10 mouse cellular contexts compared by ENCODE assay signal in genomic region chr4:155780895-155781294, GRCm38 (mm10). TPM values are rescaled to one million over a fixed set of nuclear protein-coding genes. Genes with fewer than 3 reads are reported as not detected.
DNase-seq lines count a peak whose midpoint lies in the region; ATAC-seq and TF ChIP-seq lines count a peak whose summit lies in the region.
"Had no signal": no experiment of that assay in that cellular context is flagged by ENCODE, and none has a peak within 500 bp of the region (broad histone marks: within the 10 kb centered on the region; RNA-seq: fewer than 3 reads in every experiment).

No protein-coding gene starts in this region.

- no peak for TF ChIP-seq POLR2A in thymus, adult 2 months (IDR thresholded peaks at IDR 0.05; ENCODE audit: control insufficient read depth, extremely low read depth, insufficient read depth, low read length, poor library complexity)

- no peaks in the 10 kb centered on the region for H3K4me1 ChIP-seq in limb, embryonic 11.5 days (ENCODE audit: control insufficient read depth, insufficient read depth, low read length)
- H3K4me1 ChIP-seq in limb, embryonic 10.5 days: peaks cover 36% of the 10 kb centered on the region
- peaks cover 30% of the 10 kb centered on the region for H3K4me1 ChIP-seq in heart, postnatal 0 days (ENCODE audit: control insufficient read depth, insufficient read depth)
- H3K4me1 ChIP-seq in thymus, adult 2 months (replicated peaks; ENCODE audit: control insufficient read depth, insufficient read depth, low read length): peaks cover 5% of the 10 kb centered on the region; the same call in 1 of the 2 replicates

- no peak overlapping the region for H3K4me2 ChIP-seq in limb, embryonic 11.5 days (ENCODE audit: low read depth, severe bottlenecking)
- H3K4me2 ChIP-seq in heart, postnatal 0 days (ENCODE audit: low read depth, low read length): no peak overlapping the region

- TF ChIP-seq CTCF in heart, postnatal 0 days (IDR thresholded peaks at IDR 0.05; ENCODE audit: low read depth): no peak
- TF ChIP-seq CTCF in thymus, adult 2 months (IDR thresholded peaks at IDR 0.05; ENCODE audit: borderline replicate concordance, control insufficient read depth, extremely low read depth, insufficient read depth, low read length, poor library complexity): no peak

- H3K9ac ChIP-seq in limb, embryonic 11.5 days (ENCODE audit: low read length): no peak overlapping the region
- H3K9ac ChIP-seq in heart, postnatal 0 days (replicated peaks; ENCODE audit: low read depth, low read length): no peak overlapping the region

- H3K27me3 ChIP-seq in limb, embryonic 11.5 days (ENCODE audit: control insufficient read depth, insufficient read depth, low read length): no peaks in the 10 kb centered on the region
- H3K27me3 ChIP-seq in limb, embryonic 10.5 days (ENCODE audit: low read depth, poor library complexity, severe bottlenecking): peaks cover 9% of the 10 kb centered on the region; the same call in 1 of the 2 replicates
- H3K27me3 ChIP-seq in heart, postnatal 0 days (ENCODE audit: control insufficient read depth, insufficient read depth, low read length): no peaks in the 10 kb centered on the region
- peaks cover 4% of the 10 kb centered on the region; the same call in 1 of the 2 replicates for H3K27me3 ChIP-seq in thymus, adult 2 months (ENCODE audit: control insufficient read depth, insufficient read depth, low read length)

- WGBS in limb, embryonic 11.5 days: 38% methylated on average over 6 of the region's 6 CpGs
- WGBS in limb, embryonic 10.5 days: 34% methylated on average over 6 of the region's 6 CpGs
- WGBS in heart, postnatal 0 days: 18% methylated on average over 6 of the region's 6 CpGs
- WGBS in thymus, adult 2 months: 71% methylated on average over 6 of the region's 6 CpGs

- TF ChIP-seq EP300 in heart, postnatal 0 days (IDR thresholded peaks at IDR 0.05; ENCODE audit: low read depth): 0 out of 2 replicates have a peak, but pooled peaks have one; percentile 58

- ATAC-seq in limb, embryonic 11.5 days (ENCODE audit: insufficient number of reproducible peaks, low FRiP score, low TSS enrichment, low read depth): peak; percentile 28; the same call in 1 of the 2 replicates
- peak; percentile 34 for ATAC-seq in heart, postnatal 0 days (ENCODE audit: insufficient read depth, low read depth)
- ATAC-seq in monocyte, adult 5-6 weeks (replicated peaks; ENCODE audit: insufficient number of reproducible peaks, low FRiP score, low TSS enrichment, poor library complexity, severe bottlenecking): no peak

- no peak overlapping the region for H3K4me3 ChIP-seq in limb, embryonic 11.5 days (ENCODE audit: low read depth, low read length)
- no peak overlapping the region for H3K4me3 ChIP-seq in limb, embryonic 10.5 days
- no peak overlapping the region for H3K4me3 ChIP-seq in heart, postnatal 0 days (ENCODE audit: low read depth, low read length)
- no peak overlapping the region for H3K4me3 ChIP-seq in thymus, adult 2 months (ENCODE audit: control insufficient read depth, insufficient read depth, low read length)

- no peaks in the 10 kb centered on the region for H3K36me3 ChIP-seq in limb, embryonic 11.5 days (ENCODE audit: control insufficient read depth, insufficient read depth, low read length)
- H3K36me3 ChIP-seq in limb, embryonic 10.5 days: no peaks in the 10 kb centered on the region
- no peaks in the 10 kb centered on the region for H3K36me3 ChIP-seq in heart, postnatal 0 days (replicated peaks; ENCODE audit: control insufficient read depth, insufficient read depth, low read length)
- no peaks in the 10 kb centered on the region for H3K36me3 ChIP-seq in thymus, adult 2 months (ENCODE audit: control insufficient read depth, insufficient read depth, low read length)
- H3K36me3 ChIP-seq: G1E had no signal

- no peak for DNase-seq in limb, embryonic 11.5 days (ENCODE audit: low spot score)
- no peak for DNase-seq in limb, embryonic 10.5 days (ENCODE audit: low spot score)
- peak; percentile 43 for DNase-seq in embryo, embryonic 11 days
- DNase-seq in heart, postnatal 0 days (ENCODE audit: low spot score): peak; percentile 63
- peak; percentile 76 to 84 for DNase-seq in kidney, postnatal 4 days
- DNase-seq in thymus, adult 2 months: no peak
- DNase-seq in Muller cell, postnatal 12 days (ENCODE audit: inconsistent ontology term): no peak

- H3K27ac ChIP-seq in limb, embryonic 11.5 days (replicated peaks; ENCODE audit: low read depth, low read length): no peak overlapping the region
- no peak overlapping the region for H3K27ac ChIP-seq in limb, embryonic 10.5 days
- peak overlapping the region; percentile 72 for H3K27ac ChIP-seq in heart, postnatal 0 days (ENCODE audit: low read depth)
- H3K27ac ChIP-seq in thymus, adult 2 months (ENCODE audit: control insufficient read depth, insufficient read depth, low read length): no peak overlapping the region

- H3K9me3 ChIP-seq in limb, embryonic 11.5 days (ENCODE audit: control insufficient read depth, low read length): no peaks in the 10 kb centered on the region
- no peaks in the 10 kb centered on the region for H3K9me3 ChIP-seq in limb, embryonic 10.5 days (replicated peaks)
- no peaks in the 10 kb centered on the region for H3K9me3 ChIP-seq in heart, postnatal 0 days (replicated peaks; ENCODE audit: control insufficient read depth, low read length)
- H3K9me3 ChIP-seq: G1E had no signal

RNA-seq across cellular contexts. Expression of gene Tmem88b, which starts 4.8 kb away (rescaled TPM):
- 0.19 and 0.34 TPM in 2 replicates for polyA plus RNA-seq in limb, embryonic 11.5 days (2014; fragmentation: Nextera tagmentation; extraction: Ambion mirVana)
- polyA plus RNA-seq in limb, embryonic 10.5 days (2016; fragmentation: Nextera tagmentation; extraction: Ambion mirVana): 0.30 and 0.33 TPM in 2 replicates
- total RNA-seq in heart, postnatal 0 days (2014; rRNA removed; ENCODE audit: low replicate concordance): 3.4 and 4.2 TPM in 2 replicates
- polyA plus RNA-seq in heart, postnatal 0 days (2015; fragmentation: Nextera tagmentation; extraction: Ambion mirVana): 2.5 and 2.9 TPM in 2 replicates
- 0.55 and 0.58 TPM in 2 replicates for polyA plus RNA-seq in thymus, adult 2 months (2012; rRNA removed)
- total RNA-seq in monocyte, adult 5-6 weeks (2017): not detected in 3 replicates
- polyA plus RNA-seq: G1E had no signal

RNA-seq across cellular contexts. Expression of gene Vwa1, which starts 6.4 kb away (rescaled TPM):
- polyA plus RNA-seq in limb, embryonic 11.5 days (2014; fragmentation: Nextera tagmentation; extraction: Ambion mirVana): 5.3 and 6.0 TPM in 2 replicates
- 4.7 and 6.6 TPM in 2 replicates for polyA plus RNA-seq in limb, embryonic 10.5 days (2016; fragmentation: Nextera tagmentation; extraction: Ambion mirVana)
- total RNA-seq in heart, postnatal 0 days (2014; rRNA removed; ENCODE audit: low replicate concordance): 15.5 and 20.0 TPM in 2 replicates
- 7.1 and 7.5 TPM in 2 replicates for polyA plus RNA-seq in heart, postnatal 0 days (2015; fragmentation: Nextera tagmentation; extraction: Ambion mirVana)
- 11.2 and 13.5 TPM in 2 replicates for polyA plus RNA-seq in thymus, adult 2 months (2012; rRNA removed)
- total RNA-seq in monocyte, adult 5-6 weeks (2017): 0.49 to 1.3 TPM in 2 of 3 replicates, not detected in the other

RNA-seq across cellular contexts. Expression of gene Ankrd65, which starts 9.3 kb away (rescaled TPM):
- polyA plus RNA-seq in limb, embryonic 11.5 days (2014; fragmentation: Nextera tagmentation; extraction: Ambion mirVana): not detected in 2 replicates
- 0.18 TPM in 1 of 2 replicates, not detected in the other for polyA plus RNA-seq in limb, embryonic 10.5 days (2016; fragmentation: Nextera tagmentation; extraction: Ambion mirVana)
- not detected in 2 replicates for total RNA-seq in heart, postnatal 0 days (2014; rRNA removed; ENCODE audit: low replicate concordance)
- polyA plus RNA-seq in heart, postnatal 0 days (2015; fragmentation: Nextera tagmentation; extraction: Ambion mirVana): 0.26 TPM in 1 of 2 replicates, not detected in the other
- 0.42 and 0.92 TPM in 2 replicates for polyA plus RNA-seq in thymus, adult 2 months (2012; rRNA removed)
- total RNA-seq in monocyte, adult 5-6 weeks (2017): not detected in 3 replicates
- total RNA-seq: G1E; neutrophil, adult 5-6 weeks had no signal
- polyA plus RNA-seq: G1E had no signal

RNA-seq across cellular contexts. Expression of gene Atad3a, which starts 20.0 kb away (rescaled TPM):
- polyA plus RNA-seq in limb, embryonic 11.5 days (2014; fragmentation: Nextera tagmentation; extraction: Ambion mirVana): 103 and 104 TPM in 2 replicates
- polyA plus RNA-seq in limb, embryonic 10.5 days (2016; fragmentation: Nextera tagmentation; extraction: Ambion mirVana): 138 and 161 TPM in 2 replicates
- 123 and 128 TPM in 2 replicates for total RNA-seq in heart, postnatal 0 days (2014; rRNA removed; ENCODE audit: low replicate concordance)
- 85.3 and 99.3 TPM in 2 replicates for polyA plus RNA-seq in heart, postnatal 0 days (2015; fragmentation: Nextera tagmentation; extraction: Ambion mirVana)
- polyA plus RNA-seq in thymus, adult 2 months (2012; rRNA removed): 87.0 and 93.1 TPM in 2 replicates
- 24.8 to 30.3 TPM (median 26.4 TPM) in 3 replicates for total RNA-seq in monocyte, adult 5-6 weeks (2017)

RNA-seq across cellular contexts. Expression of gene Mrpl20, which starts 21.8 kb away (rescaled TPM):
- polyA plus RNA-seq in limb, embryonic 11.5 days (2014; fragmentation: Nextera tagmentation; extraction: Ambion mirVana): 238 and 245 TPM in 2 replicates
- polyA plus RNA-seq in limb, embryonic 10.5 days (2016; fragmentation: Nextera tagmentation; extraction: Ambion mirVana): 246 and 297 TPM in 2 replicates
- total RNA-seq in heart, postnatal 0 days (2014; rRNA removed; ENCODE audit: low replicate concordance): 32.2 and 91.4 TPM in 2 replicates
- polyA plus RNA-seq in heart, postnatal 0 days (2015; fragmentation: Nextera tagmentation; extraction: Ambion mirVana): 188 and 207 TPM in 2 replicates
- polyA plus RNA-seq in thymus, adult 2 months (2012; rRNA removed): 74.6 and 77.9 TPM in 2 replicates
- total RNA-seq in monocyte, adult 5-6 weeks (2017): 39.1 to 56.7 TPM (median 44.1 TPM) in 3 replicates

Comparison
In these comparisons a context has a peak if more than half of its experiments do, and no peak if none do; other contexts are left out.
1. DNase-seq: peak in embryo, embryonic 11 days (single experiment), heart, postnatal 0 days (single experiment) and kidney, postnatal 4 days (2 of 2); none in limb, embryonic 11.5 days (single experiment), limb, embryonic 10.5 days (single experiment), thymus, adult 2 months (single experiment) and Muller cell, postnatal 12 days (single experiment).